Mouse (Mus musculus): ENCODE results near the gene Hist1h3i. TPM values are rescaled to one million over a fixed set of nuclear protein-coding genes. Genes with fewer than 3 reads are reported as not detected.
"Not testable (repeated sequence)": the region's sequence is repeated elsewhere in the genome, so short reads cannot be mapped to it uniquely, and the experiment has no call there.

The Hist1h3i gene
- polyA plus RNA-seq, 1 experiment = 41.5 TPM

DNA sequence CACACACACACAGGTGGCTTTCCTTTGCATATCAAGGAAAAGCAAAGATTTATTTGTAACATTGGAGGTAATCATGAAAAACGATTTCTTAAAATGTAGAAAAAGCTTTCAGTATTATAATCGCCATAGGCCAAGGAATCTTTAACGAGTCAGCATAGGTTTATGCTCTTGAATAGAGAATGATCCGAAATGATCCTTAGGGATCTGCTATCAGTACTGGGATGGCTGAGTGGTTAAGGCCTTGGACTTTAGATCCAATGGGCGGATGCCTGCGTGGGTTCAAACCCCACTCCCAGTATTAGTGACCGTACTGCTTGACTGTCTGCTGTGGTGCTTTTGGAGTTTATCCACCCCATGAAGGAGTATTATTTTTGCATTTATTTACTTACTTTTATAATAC is 12.4 kb upstream of the Hist1h3i start:
- H3K27me3 ChIP-seq (ENCODE audit: control insufficient read depth) = peaks cover 5% of the 10 kb centered on the region
- H3K9me3 ChIP-seq (ENCODE audit: control insufficient read depth, low read length) = no peaks in the 10 kb centered on the region
- H3K4me1 ChIP-seq (ENCODE audit: control insufficient read depth) = peaks cover 7% of the 10 kb centered on the region
- no peak overlapping the region for H3K4me3 ChIP-seq (replicated peaks)
- TF ChIP-seq TAL1 (IDR thresholded peaks at IDR 0.05; ENCODE audit: low read length) = no peak
- no peak for TF ChIP-seq GATA1 (IDR thresholded peaks at IDR 0.05; ENCODE audit: low read length)
- H3K36me3 ChIP-seq (ENCODE audit: control insufficient read depth) = no peaks in the 10 kb centered on the region

- H3K9me3 ChIP-seq (ENCODE audit: control insufficient read depth, low read length) = no peaks in the 10 kb centered on the region
- H3K4me3 ChIP-seq (replicated peaks) = peak overlapping the region; percentile 42
- no peaks in the 10 kb centered on the region for H3K36me3 ChIP-seq (ENCODE audit: control insufficient read depth)
- no peak for TF ChIP-seq TAL1 (IDR thresholded peaks at IDR 0.05; ENCODE audit: low read length)
- no peak for TF ChIP-seq GATA1 (IDR thresholded peaks at IDR 0.05; ENCODE audit: low read length)
- peaks cover 11% of the 10 kb centered on the region for H3K27me3 ChIP-seq (ENCODE audit: control insufficient read depth)
- H3K4me1 ChIP-seq (ENCODE audit: control insufficient read depth) = peaks cover 38% of the 10 kb centered on the region
These were observed 7.6 kb upstream of the Hist1h3i start for GRCm38 (mm10) chr13:21790601-21791283.

- H3K27me3 ChIP-seq (ENCODE audit: control insufficient read depth) = peaks cover 11% of the 10 kb centered on the region
- peaks cover 46% of the 10 kb centered on the region for H3K4me1 ChIP-seq (ENCODE audit: control insufficient read depth)
- no peaks in the 10 kb centered on the region for H3K36me3 ChIP-seq (ENCODE audit: control insufficient read depth)
- no peak for TF ChIP-seq GATA1 (IDR thresholded peaks at IDR 0.05; ENCODE audit: low read length)
- no peak for TF ChIP-seq TAL1 (IDR thresholded peaks at IDR 0.05; ENCODE audit: low read length)
- peak overlapping the region; percentile 31 for H3K4me3 ChIP-seq (replicated peaks)
- H3K9me3 ChIP-seq (ENCODE audit: control insufficient read depth, low read length) = no peaks in the 10 kb centered on the region
These were observed 6.8 kb upstream of the Hist1h3i start for GRCm38 (mm10) chr13:21789925-21790324.

- TF ChIP-seq GATA1 (IDR thresholded peaks at IDR 0.05; ENCODE audit: low read length) = no peak
- TF ChIP-seq TAL1 (IDR thresholded peaks at IDR 0.05; ENCODE audit: low read length) = no peak
- no peaks in the 10 kb centered on the region for H3K36me3 ChIP-seq (ENCODE audit: control insufficient read depth)
- H3K9me3 ChIP-seq (ENCODE audit: control insufficient read depth, low read length) = no peaks in the 10 kb centered on the region
- peaks cover 59% of the 10 kb centered on the region for H3K4me1 ChIP-seq (ENCODE audit: control insufficient read depth)
- H3K27me3 ChIP-seq (ENCODE audit: control insufficient read depth) = peaks cover 11% of the 10 kb centered on the region
- peak overlapping the region; percentile 67 for H3K4me3 ChIP-seq (replicated peaks)
These were observed 4.8 kb upstream of the Hist1h3i start for GRCm38 (mm10) chr13:21787760-21788593.

- Histone ChIP-seq H3K4me3 (replicated peaks) (peak within 1 kb of the TSS; percentile 67), H3K4me1 (ENCODE audit: control insufficient read depth) (peaks cover 68% of the 10 kb centered on the region), H3K27me3 (ENCODE audit: control insufficient read depth) (peaks cover 11% of the 10 kb centered on the region)
- not testable (repeated sequence) for H3K9me3 ChIP-seq (ENCODE audit: control insufficient read depth, low read length); H3K36me3 ChIP-seq (ENCODE audit: control insufficient read depth)
These were observed 3.9 kb upstream of the Hist1h3i start, which contains the start of the genes Hist1h2an and Hist1h2bp for GRCm38 (mm10) chr13:21786899-21787629. Gene Hist1h2an (minus strand): TSS chr13:21787218. Gene Hist1h2bp (plus strand): TSS chr13:21787461.

- H3K9me3 ChIP-seq (ENCODE audit: control insufficient read depth, low read length) = no peaks in the 10 kb centered on the region
- no peaks in the 10 kb centered on the region for H3K36me3 ChIP-seq (ENCODE audit: control insufficient read depth)
- peak overlapping the region; percentile 67 for H3K4me3 ChIP-seq (replicated peaks)
- H3K4me1 ChIP-seq (ENCODE audit: control insufficient read depth) = peaks cover 72% of the 10 kb centered on the region
- peaks cover 11% of the 10 kb centered on the region for H3K27me3 ChIP-seq (ENCODE audit: control insufficient read depth)
- no peak for TF ChIP-seq GATA1 (IDR thresholded peaks at IDR 0.05; ENCODE audit: low read length)
- TF ChIP-seq TAL1 (IDR thresholded peaks at IDR 0.05; ENCODE audit: low read length) = no peak
These were observed 3.2 kb upstream of the Hist1h3i start for GRCm38 (mm10) chr13:21786189-21786898.

GRCm38 (mm10) chr13:21784311-21784710 is 1.1 kb upstream of the Hist1h3i start:
- Histone ChIP-seq H3K36me3 (ENCODE audit: control insufficient read depth) (peaks cover 8% of the 10 kb centered on the region), H3K4me1 (ENCODE audit: control insufficient read depth) (peaks cover 76% of the 10 kb centered on the region), H3K9me3 (ENCODE audit: control insufficient read depth, low read length) (peaks cover 2% of the 10 kb centered on the region; the same call in 1 of the 2 replicates), H3K27me3 (ENCODE audit: control insufficient read depth) (no peaks in the 10 kb centered on the region), H3K4me3 (replicated peaks) (peak overlapping the region; percentile 63)
- TF ChIP-seq TAL1 (IDR thresholded peaks at IDR 0.05; ENCODE audit: low read length) (no peak), GATA1 (IDR thresholded peaks at IDR 0.05; ENCODE audit: low read length) (no peak)

GRCm38 (mm10) chr13:21783734-21784161 is 578 bp upstream of the Hist1h3i start:
- no peak for TF ChIP-seq GATA1 (IDR thresholded peaks at IDR 0.05; ENCODE audit: low read length)
- no peak for TF ChIP-seq TAL1 (IDR thresholded peaks at IDR 0.05; ENCODE audit: low read length)
- Histone ChIP-seq H3K4me1 (ENCODE audit: control insufficient read depth) (peaks cover 74% of the 10 kb centered on the region), H3K4me3 (replicated peaks) (peak overlapping the region; percentile 63), H3K27me3 (ENCODE audit: control insufficient read depth) (no peaks in the 10 kb centered on the region), H3K36me3 (ENCODE audit: control insufficient read depth) (peaks cover 8% of the 10 kb centered on the region), H3K9me3 (ENCODE audit: control insufficient read depth, low read length) (peaks cover 2% of the 10 kb centered on the region; the same call in 1 of the 2 replicates)

DNA sequence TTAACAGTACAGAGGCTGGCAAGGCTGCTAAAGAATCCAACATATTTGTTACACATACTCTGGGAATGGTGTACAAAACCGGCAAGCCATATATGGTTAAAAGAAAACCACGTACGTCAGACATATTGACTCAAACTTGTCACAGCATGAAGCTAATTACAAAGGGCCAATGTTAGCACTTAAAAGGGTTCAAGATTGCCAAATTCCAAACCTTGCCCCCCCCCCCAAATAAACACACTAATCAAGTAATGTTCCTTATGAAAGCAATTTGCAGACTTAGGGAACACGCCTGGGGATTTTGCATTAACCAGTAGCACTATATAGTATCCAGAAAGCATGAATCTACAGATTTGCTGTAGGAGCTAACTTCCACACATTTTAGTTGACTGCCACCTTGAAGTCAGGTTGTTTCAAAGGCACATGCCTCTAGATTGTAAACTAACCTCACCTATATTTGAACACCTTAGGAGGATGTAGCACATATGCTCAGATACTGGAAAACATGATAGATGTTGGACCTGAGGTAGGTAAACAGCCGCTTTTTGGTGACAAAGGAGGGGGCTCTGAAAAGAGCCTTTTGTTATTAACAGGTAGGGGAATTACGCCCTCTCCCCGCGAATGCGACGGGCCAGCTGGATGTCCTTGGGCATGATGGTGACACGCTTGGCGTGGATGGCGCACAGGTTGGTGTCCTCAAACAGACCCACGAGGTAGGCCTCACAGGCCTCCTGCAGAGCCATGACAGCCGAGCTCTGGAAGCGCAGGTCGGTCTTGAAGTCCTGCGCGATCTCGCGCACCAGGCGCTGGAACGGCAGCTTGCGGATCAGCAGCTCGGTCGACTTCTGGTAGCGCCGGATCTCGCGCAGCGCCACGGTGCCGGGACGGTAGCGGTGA is 562 bp downstream of the Hist1h3i start:
- not testable (repeated sequence) for H3K9me3 ChIP-seq (ENCODE audit: control insufficient read depth, low read length); H3K36me3 ChIP-seq (ENCODE audit: control insufficient read depth); H3K27me3 ChIP-seq (ENCODE audit: control insufficient read depth)
- Histone ChIP-seq H3K4me3 (replicated peaks) (peak overlapping the region; percentile 88), H3K4me1 (ENCODE audit: control insufficient read depth) (peaks cover 73% of the 10 kb centered on the region)

Data from erythroblast, embryonic 14.5 days (primary cell).